Mouse (Mus musculus): ENCODE measurements around the gene Xxylt1.

DNA sequence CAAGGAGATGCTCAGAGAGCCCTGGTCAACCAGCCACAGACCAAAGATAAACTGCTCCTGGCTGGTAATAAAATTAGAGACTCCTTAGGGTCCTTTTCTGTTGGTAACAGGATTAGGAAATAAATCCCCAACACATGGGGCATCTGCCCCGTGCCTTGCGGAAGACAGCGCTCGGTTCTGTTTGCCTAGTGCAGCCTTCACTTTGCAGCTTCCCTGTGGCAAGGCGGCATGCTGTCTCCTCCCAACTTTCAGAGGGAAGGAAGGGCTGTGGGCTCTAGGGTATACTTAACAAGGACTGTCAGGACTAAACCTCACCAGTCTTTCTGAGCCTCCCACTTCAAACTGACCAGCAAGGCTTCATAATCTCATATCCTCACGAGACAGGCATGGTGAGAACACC, 103.5 kb downstream of the Xxylt1 start:
- TF ChIP-seq CTCF (IDR thresholded peaks at IDR 0.05) = no peak
- TF ChIP-seq EP300 (IDR thresholded peaks at IDR 0.05) = no peak

All from lung, postnatal 0 days (tissue).